In the genomic region with DNA sequence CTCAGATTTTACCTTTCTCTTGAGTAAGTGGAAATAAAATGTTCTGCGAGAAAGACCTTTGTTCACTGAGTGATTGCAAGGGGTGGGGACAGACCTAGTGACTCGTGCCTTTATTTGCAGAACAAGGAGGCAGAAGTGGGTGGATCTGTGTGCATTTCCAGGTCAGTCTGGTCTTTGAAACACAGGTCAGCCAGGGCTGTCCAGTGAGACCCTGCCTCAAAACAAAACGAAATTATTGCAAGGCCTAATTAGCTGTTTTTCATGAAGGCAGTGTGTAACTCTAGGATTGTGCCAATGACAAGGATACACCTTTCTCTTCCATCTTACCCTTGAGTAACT, we compare ENCODE assay signal across 11 mouse cellular contexts.
DNase-seq lines count a peak whose midpoint lies in the region; ATAC-seq and TF ChIP-seq lines count a peak whose summit lies in the region.
"Had no signal": no experiment of that assay in that cellular context is flagged by ENCODE, and none has a peak within 500 bp of the region (broad histone marks: within the 10 kb centered on the region; RNA-seq: fewer than 3 reads in every experiment).

No protein-coding gene starts in this region.

- H3K36me3 ChIP-seq in midbrain, embryonic 15.5 days (replicated peaks), result no peaks in the 10 kb centered on the region
- no peaks in the 10 kb centered on the region for H3K36me3 ChIP-seq in midbrain, embryonic 13.5 days
- no peaks in the 10 kb centered on the region for H3K36me3 ChIP-seq in limb, embryonic 13.5 days
- no peaks in the 10 kb centered on the region for H3K36me3 ChIP-seq in stomach, postnatal 0 days (ENCODE audit: control insufficient read depth, insufficient read depth, low read length)
- H3K36me3 ChIP-seq: limb, embryonic 15.5 days had no signal

- H3K4me3 ChIP-seq in midbrain, embryonic 15.5 days, result no peak overlapping the region
- no peak overlapping the region for H3K4me3 ChIP-seq in midbrain, embryonic 13.5 days (replicated peaks)
- H3K4me3 ChIP-seq in limb, embryonic 13.5 days, result no peak overlapping the region
- no peak overlapping the region for H3K4me3 ChIP-seq in stomach, postnatal 0 days (ENCODE audit: low read depth, low read length)
- H3K4me3 ChIP-seq: layer of hippocampus, adult 2 months; limb, embryonic 15.5 days had no signal

- H3K27ac ChIP-seq in midbrain, embryonic 15.5 days, result no peak overlapping the region
- no peak overlapping the region for H3K27ac ChIP-seq in midbrain, embryonic 13.5 days
- peak overlapping the region; percentile 75 for H3K27ac ChIP-seq in limb, embryonic 13.5 days
- no peak overlapping the region for H3K27ac ChIP-seq in stomach, postnatal 0 days (replicated peaks)
- H3K27ac ChIP-seq: hindbrain, embryonic 14.5 days; layer of hippocampus, adult 2 months had no signal

- peaks cover 12% of the 10 kb centered on the region for H3K4me1 ChIP-seq in midbrain, embryonic 15.5 days
- peaks cover 23% of the 10 kb centered on the region for H3K4me1 ChIP-seq in midbrain, embryonic 13.5 days (replicated peaks)
- H3K4me1 ChIP-seq in limb, embryonic 13.5 days, result peaks cover 40% of the 10 kb centered on the region
- H3K4me1 ChIP-seq in stomach, postnatal 0 days (replicated peaks; ENCODE audit: control insufficient read depth, insufficient read depth), result peaks cover 7% of the 10 kb centered on the region; the same call in 1 of the 2 replicates

- no peak for TF ChIP-seq CTCF in stomach, postnatal 0 days (IDR thresholded peaks at IDR 0.05; ENCODE audit: low read depth)

- no peaks in the 10 kb centered on the region for H3K9me3 ChIP-seq in midbrain, embryonic 15.5 days
- no peaks in the 10 kb centered on the region for H3K9me3 ChIP-seq in midbrain, embryonic 13.5 days
- H3K9me3 ChIP-seq in limb, embryonic 13.5 days, result no peaks in the 10 kb centered on the region
- no peaks in the 10 kb centered on the region for H3K9me3 ChIP-seq in stomach, postnatal 0 days (ENCODE audit: control insufficient read depth, low read length)
- H3K9me3 ChIP-seq: limb, embryonic 15.5 days had no signal

- no peak for TF ChIP-seq EP300 in stomach, postnatal 0 days (optimal IDR thresholded peaks at IDR 0.05)

- peak; percentile 23 for DNase-seq in embryo, embryonic 9.5 days (ENCODE audit: extremely low spot score)
- no peak for DNase-seq in embryo, embryonic 10 days (ENCODE audit: low spot score)
- peak; percentile 28 for DNase-seq in stomach, postnatal 0 days (ENCODE audit: low spot score)
- DNase-seq in thymus, adult 18-20 months, result no peak

- no peaks in the 10 kb centered on the region for H3K27me3 ChIP-seq in midbrain, embryonic 15.5 days (replicated peaks)
- H3K27me3 ChIP-seq in midbrain, embryonic 13.5 days, result no peaks in the 10 kb centered on the region
- H3K27me3 ChIP-seq in limb, embryonic 13.5 days, result no peaks in the 10 kb centered on the region
- H3K27me3 ChIP-seq in stomach, postnatal 0 days (ENCODE audit: control insufficient read depth, insufficient read depth, low read length), result no peaks in the 10 kb centered on the region
- H3K27me3 ChIP-seq: limb, embryonic 15.5 days had no signal

- H3K9ac ChIP-seq in midbrain, embryonic 15.5 days, result no peak overlapping the region
- H3K9ac ChIP-seq in midbrain, embryonic 13.5 days (replicated peaks), result no peak overlapping the region
- no peak overlapping the region for H3K9ac ChIP-seq in limb, embryonic 13.5 days
- H3K9ac ChIP-seq in stomach, postnatal 0 days (ENCODE audit: low read length), result no peak overlapping the region
- H3K9ac ChIP-seq: hindbrain, embryonic 14.5 days; limb, embryonic 15.5 days had no signal

- ATAC-seq in midbrain, embryonic 15.5 days (replicated peaks), result 0 out of 2 replicates have a peak, but pooled peaks have one; percentile 3
- no peak for ATAC-seq in midbrain, embryonic 13.5 days
- 0 out of 2 replicates have a peak, but pooled peaks have one; percentile 14 for ATAC-seq in limb, embryonic 13.5 days (ENCODE audit: low FRiP score, low read depth)
- peak; percentile 79; the same call in 1 of the 2 replicates for ATAC-seq in stomach, postnatal 0 days (ENCODE audit: low FRiP score, low TSS enrichment)
- ATAC-seq in megakaryocyte, adult 5-6 weeks (ENCODE audit: poor library complexity, severe bottlenecking), result no peak

- H3K4me2 ChIP-seq in midbrain, embryonic 15.5 days, result no peak overlapping the region
- H3K4me2 ChIP-seq in midbrain, embryonic 13.5 days (replicated peaks), result no peak overlapping the region
- 0 out of 2 replicates have a peak overlapping the region, but pooled peaks have one; percentile 47 for H3K4me2 ChIP-seq in limb, embryonic 13.5 days (replicated peaks)
- no peak overlapping the region for H3K4me2 ChIP-seq in stomach, postnatal 0 days (replicated peaks; ENCODE audit: low read depth)
- H3K4me2 ChIP-seq: hindbrain, embryonic 14.5 days; limb, embryonic 15.5 days had no signal

- WGBS in midbrain, embryonic 15.5 days, result 53% methylated on average over 3 of the region's 3 CpGs
- 60% methylated on average over 3 of the region's 3 CpGs for WGBS in midbrain, embryonic 13.5 days
- WGBS in limb, embryonic 13.5 days, result 13% methylated on average over 3 of the region's 3 CpGs
- WGBS in stomach, postnatal 0 days, result 37% methylated on average over 3 of the region's 3 CpGs

Comparison
In these comparisons a context has a peak if more than half of its experiments do, and no peak if none do; other contexts are left out.
1. DNase-seq: peak in embryo, embryonic 9.5 days (single experiment) and stomach, postnatal 0 days (single experiment); none in embryo, embryonic 10 days (single experiment) and thymus, adult 18-20 months (0 of 2).
2. ATAC-seq: peak in midbrain, embryonic 15.5 days (single experiment), limb, embryonic 13.5 days (single experiment) and stomach, postnatal 0 days (single experiment); none in midbrain, embryonic 13.5 days (single experiment) and megakaryocyte, adult 5-6 weeks (single experiment).